Mouse (Mus musculus) left cerebral cortex, adult 8-10 months (tissue): ENCODE data around the gene Rad54l. TPM values are rescaled to one million over a fixed set of nuclear protein-coding genes. Genes with fewer than 3 reads are reported as not detected.
A peak's percentile ranks its signal among the peaks of the same experiment; 100 is the strongest.

Experiments
- DNase-seq, 2 experiments: peaks; one replicate each; pipeline ENCODE4 v3.0.0; 2022; ENCODE audit warnings: low spot score in 2 of 2
- total RNA-seq, 4 experiments: library from RNA; stranded (reverse); gene quantifications; 2 replicates each; pipeline ENCODE4 v1.2.4; 2022

Rad54l gene
- total RNA-seq, 4 experiments from 2014 or later = 0.70 to 1.2 (median 1.1) TPM

- no peak for DNase-seq
Observed at GRCm38 (mm10) chr4:116141736-116142135, 18.2 kb upstream of the Rad54l start.

- DNase-seq = no peak
Observed at GRCm38 (mm10) chr4:116140801-116141574, 17.5 kb upstream of the Rad54l start.

- no peak for DNase-seq
Observed at GRCm38 (mm10) chr4:116137421-116137996, 14.0 kb upstream of the Rad54l start.

DNA sequence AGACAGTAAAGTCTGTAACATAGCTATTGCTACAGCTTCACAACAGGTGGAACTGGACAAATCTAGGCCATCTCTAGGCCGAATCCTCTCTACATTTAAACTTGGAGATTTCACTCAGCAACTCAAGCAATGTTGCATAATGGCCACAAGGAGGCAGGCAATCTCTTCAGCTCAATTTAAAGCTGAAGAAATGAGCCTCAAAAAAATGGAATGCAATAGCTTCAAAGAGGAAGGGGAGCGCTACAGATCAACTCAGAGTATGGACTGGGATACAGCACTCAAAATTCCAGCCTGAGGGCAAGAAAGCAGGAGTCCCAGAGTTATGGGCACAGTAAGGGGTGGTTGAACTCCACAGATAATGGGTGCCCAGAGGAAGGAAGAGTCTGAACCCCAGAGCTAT lies 11.5 kb upstream of the Rad54l start:
- DNase-seq = no peak

- no peak for DNase-seq
Observed at GRCm38 (mm10) chr4:116133126-116133525, 9.6 kb upstream of the Rad54l start.

DNA sequence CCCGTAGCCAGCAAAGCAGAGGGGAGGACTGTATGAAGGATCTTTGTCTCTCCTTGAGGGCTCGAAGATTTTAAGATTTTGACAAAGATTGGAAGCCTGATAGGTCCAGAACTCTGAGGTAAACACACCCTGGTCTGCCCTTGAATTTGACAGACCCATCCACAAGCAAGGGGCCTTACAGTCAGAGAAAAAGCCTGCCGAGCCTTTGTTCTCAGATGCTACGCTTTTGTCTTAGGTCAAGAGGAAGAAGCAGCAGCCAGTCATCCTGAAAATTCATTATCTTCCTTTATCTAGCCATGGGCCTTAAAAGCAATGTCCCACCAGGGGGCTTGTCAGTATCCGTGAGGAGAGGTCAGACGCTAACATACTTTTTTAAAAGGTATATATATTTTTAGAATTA lies 4.5 kb upstream of the Rad54l start:
- DNase-seq = no peak

- DNase-seq = no peak
Observed at GRCm38 (mm10) chr4:116125803-116126386, 2.4 kb upstream of the Rad54l start.

DNA sequence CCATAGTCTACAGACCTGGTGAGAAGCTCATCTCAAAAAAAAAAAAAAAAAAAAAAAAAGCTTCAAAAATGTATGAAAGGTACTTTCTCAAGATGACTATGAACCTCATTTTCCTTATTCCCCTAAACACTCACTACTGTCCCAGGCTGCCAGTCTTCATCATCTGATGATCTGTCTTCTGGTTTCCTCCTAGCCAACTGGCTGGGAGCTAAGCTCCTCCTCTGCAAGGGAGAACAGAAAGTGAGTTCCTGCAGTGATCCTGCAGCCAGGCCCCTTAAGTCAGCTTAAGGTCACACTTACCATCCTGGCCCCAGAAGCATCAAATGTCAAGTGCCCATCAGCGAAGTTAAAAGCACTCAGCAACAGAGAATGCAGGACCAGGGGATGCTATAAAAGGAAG lies 728 bp downstream of the Rad54l start:
- no peak for DNase-seq

GRCm38 (mm10) chr4:116111486-116111885 lies 12.0 kb downstream of the Rad54l start:
- no peak for DNase-seq

DNA sequence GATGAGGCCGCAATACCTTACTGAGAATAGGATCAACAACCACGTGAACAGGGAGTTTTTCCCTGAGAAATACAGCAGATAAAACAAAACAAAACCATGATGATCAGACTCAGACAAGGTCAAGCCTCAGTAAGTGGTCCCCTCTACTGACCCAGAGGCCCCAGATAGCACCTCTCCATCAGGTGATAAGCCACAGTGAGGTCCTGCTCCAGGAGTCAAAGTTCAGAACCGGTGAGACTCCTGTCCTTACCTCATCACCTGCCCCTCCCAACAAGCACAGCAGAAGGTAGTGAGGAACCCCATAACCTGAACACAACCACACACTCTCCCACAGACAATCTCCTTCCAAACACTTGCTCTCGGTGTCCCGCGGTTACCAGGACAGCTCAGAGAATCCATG lies 12.8 kb downstream of the Rad54l start:
- DNase-seq = no peak

DNA sequence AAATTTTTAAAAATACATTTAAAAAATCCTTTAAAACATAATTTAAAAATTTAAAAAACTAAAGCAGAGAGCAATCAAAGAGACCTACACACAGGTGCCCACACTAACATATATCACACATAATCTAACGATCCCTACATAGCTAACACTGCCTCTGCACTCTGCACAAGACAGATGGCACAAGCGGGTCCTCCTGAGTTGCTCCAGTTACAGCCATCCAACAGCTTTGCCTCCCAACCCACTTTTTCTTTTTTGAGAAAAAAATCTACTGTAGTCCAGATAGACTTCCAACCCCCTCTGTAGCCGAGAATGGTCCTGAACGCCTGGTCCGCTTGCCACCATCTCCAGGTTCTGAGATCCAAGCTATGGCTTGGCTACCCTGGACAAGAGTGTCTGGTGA lies 18.2 kb downstream of the Rad54l start:
- no peak for DNase-seq

DNA sequence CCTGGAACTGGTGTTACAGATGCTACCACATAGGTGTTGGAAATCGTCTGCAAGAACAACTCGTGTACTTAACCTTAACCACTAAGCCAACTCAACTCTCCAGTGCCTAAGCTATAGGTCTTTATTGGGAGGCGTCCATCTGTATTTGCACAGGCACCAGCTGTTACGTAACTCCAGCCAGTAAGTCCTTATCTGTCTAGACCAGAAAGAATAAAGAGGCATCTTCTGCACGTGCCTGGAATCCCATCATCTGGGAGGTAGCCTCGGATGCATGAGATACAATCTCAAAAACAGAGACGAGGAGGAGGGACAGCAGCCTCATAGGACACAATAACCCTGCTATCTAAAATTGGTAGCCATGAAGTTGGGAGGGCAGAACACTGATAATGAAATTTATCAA lies 22.5 kb downstream of the Rad54l start:
- DNase-seq = no peak

DNA sequence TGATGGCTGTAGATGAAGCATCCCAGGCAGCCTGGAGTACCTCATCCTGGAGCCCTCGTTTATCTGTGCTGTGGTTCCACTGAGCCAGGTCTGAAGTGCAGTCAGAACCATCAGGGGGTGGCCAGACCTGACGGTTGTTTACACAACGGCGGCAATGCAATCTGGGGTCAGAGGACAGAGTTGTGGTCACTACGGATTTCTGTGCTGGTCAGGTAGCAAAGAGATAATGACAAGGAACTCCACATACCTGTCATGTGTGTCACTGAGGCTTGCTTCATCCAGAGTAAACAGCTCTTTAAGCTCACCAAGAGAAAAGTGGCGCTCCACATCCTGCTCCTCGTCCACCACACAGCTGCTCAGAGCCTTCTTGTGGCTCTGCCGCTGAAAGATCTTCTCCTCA lies 26.3 kb downstream of the Rad54l start:
- DNase-seq = no peak

GRCm38 (mm10) chr4:116096291-116096690 lies 27.2 kb downstream of the Rad54l start:
- DNase-seq = no peak

GRCm38 (mm10) chr4:116088510-116089249 lies 34.8 kb downstream of the Rad54l start:
- peak in 1 of 2 experiments; percentile 33 for DNase-seq

DNA sequence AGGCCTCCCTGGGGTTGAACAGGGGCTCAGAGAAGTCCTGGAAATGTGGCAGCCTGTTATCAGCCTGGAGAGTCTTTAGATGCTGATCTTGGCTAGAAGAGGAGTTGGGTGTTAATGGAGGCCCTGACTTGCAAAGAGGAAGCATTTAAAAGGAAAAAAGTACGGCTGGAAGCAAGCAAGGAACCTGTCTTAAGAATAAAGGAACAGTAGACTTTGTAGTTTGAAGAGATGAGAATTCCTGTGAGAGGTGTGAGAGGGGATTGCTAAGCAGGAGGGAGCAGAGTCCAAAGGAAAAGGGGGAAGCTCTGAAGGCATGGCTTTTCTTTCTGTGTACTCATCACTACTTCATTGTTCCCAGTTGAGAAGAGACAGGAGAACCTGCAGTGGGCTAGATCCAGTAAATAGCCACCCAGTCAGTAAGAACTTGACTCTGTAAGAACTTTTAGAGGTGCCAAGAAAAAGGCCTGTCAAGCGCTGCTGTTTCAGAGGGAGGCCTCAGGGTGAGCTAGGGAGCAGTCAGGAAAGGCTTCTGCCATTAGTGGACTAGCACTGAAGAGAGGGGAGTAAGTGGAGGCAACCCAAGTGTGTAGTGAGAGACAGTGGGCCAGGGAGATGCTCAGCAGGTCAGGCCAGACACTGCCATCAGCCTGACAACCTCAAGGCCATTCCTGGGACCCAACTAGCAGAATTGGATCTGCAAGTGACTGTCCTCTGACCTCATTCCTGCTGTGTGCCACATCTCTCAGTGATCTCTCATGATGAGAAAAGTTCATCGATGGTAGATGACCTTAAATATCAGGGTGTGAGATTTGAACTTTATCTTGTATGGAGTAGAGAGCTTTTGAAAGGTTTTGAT lies 46.0 kb downstream of the Rad54l start:
- DNase-seq = no peak

DNA sequence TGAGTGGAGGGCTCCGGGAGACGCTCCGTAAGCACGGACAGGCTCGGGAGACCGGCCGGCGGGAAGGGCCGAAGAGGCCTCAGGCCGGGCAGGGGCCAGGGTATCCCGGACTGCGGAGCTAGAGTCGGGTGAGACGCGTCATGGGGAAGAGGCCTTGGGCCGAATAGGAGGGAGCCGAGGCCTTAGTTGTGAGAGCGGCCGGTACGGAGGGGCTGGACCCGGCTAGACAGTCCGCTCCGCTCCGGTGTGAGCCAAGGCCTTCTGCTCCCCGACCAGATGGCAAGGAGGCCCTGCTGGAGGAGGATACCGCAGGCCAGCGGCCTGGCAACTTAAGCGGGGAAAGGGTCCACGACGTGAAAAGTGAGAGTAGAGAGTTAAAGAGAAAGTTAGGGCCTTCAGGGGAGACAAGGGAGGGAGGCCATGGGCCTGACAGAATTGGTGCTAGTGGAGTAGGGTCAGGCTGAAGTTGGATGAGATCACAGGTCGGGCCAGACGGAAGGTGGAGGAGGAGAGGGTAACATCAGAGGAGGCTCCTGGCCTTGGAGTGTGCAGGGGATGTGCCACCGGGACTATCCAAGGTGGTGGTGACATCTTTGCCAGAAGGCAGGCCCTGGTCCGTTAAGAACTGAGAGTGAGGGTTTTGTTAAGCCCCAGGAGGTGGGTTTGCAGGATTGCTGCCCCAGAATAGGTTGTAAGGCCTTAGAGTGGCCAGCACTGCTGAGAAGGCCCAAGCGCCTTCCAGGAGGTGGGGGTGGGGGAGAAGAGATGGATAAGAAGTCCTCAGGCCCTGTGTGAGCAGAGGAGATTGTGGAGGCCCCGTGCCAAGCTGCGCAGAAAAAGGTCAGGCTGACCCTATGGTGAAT lies 46.9 kb downstream of the Rad54l start:
- no peak for DNase-seq

DNA sequence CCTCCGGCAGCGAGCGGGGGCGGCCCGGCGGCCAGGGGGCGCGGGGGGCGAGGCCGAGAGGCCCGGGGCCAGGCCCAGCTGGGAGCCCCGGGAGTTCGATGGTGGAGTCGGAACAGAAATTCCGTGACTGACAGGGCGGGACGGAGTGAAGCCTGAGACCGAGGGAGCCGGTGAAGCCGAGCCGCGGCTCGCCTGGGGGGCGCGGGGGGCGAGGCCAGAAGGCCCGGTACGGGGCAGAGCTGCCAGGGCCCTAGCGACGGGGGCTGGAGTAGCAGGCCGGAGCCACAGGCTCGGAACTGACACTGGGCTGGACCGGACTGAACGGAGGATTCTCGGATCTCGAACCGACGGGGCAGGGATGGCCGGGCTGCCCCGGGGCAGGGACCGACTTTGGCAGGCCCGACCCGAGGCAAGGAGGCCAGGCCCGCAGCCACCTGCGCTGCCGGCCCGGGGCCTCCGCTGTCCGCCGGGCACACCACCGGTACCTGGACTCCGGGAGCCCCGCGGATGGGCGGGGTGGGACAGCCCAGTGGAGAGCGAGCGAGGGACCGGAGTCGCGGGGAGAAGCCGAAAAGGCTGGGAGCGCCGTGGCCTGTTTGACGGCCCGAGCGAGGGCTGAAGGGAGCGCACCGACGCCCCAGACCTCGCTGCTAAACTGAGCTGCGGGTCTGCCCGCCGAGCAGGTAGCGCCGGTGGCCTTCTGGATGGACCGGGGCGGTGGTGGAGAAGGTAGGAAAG lies 47.7 kb downstream of the Rad54l start:
- DNase-seq = peak; percentile 45 to 47

DNA sequence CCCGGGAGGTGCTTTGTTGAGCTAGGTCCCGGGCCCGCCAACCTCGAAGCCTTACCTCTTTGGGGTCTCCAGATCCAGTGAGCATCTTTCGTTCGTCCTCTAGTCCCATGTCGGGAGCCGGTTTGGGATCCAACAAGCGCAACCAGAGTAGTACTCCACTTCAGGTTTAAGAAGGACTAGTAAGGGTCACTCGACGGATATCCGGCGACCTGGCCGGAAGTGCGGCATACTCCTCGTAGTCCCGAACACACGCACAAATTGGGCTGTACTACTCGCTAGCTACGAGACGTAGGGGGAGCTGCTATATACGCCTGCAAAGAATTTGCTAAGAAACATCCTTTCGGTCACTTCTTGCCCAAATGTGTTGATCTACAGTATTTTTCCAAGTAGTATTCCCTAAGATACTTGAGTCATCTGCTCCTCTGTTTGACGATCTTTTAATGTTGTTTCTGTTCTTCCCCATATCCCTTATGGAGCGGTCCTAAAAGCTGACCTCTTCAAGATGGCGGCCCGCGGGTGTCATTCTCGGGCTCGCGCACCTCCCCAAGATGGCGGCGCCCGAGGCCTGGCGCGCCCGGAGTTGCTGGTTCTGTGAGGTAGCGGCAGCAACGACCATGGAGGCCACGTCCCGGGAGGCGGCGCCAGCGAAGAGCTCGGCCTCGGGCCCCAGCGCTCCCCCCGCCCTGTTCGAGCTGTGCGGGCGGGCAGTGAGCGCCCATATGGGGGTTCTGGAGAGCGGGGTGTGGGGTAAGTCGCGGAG lies 48.4 kb downstream of the Rad54l start, which contains the start of the genes Uqcrh and Lrrc41:
Gene Uqcrh, minus strand, starts transcription at position 211 of the 760 bp plus-strand sequence.
Gene Lrrc41, plus strand, starts transcription at position 409 of the 760 bp plus-strand sequence.
- DNase-seq = peak; percentile 93
